Mouse (Mus musculus) embryo, embryonic 11.5 days (tissue): ENCODE data around the gene Nfasc.
A peak's percentile ranks its signal among the peaks of the same experiment; 100 is the strongest.

Experiments used
- DNase-seq: peaks from one replicate; pipeline ENCODE4 v3.0.0-alpha.2; 2012; ENCODE audit warnings: low read depth, low spot score

Nfasc gene

GRCm38 (mm10) chr1:132541824-132542599, 199.6 kb downstream of the Nfasc start:
- DNase-seq = no peak

- DNase-seq = no peak
These were observed 200.3 kb downstream of the Nfasc start for GRCm38 (mm10) chr1:132541171-132541823.

- no peak for DNase-seq
These were observed 200.9 kb downstream of the Nfasc start for GRCm38 (mm10) chr1:132540701-132541100.

- no peak for DNase-seq
These were observed 203.9 kb downstream of the Nfasc start for GRCm38 (mm10) chr1:132537736-132538135.

GRCm38 (mm10) chr1:132536416-132536815, 205.2 kb downstream of the Nfasc start:
- no peak for DNase-seq

GRCm38 (mm10) chr1:132535541-132535940, 206.1 kb downstream of the Nfasc start:
- no peak for DNase-seq

GRCm38 (mm10) chr1:132533840-132534239, 207.8 kb downstream of the Nfasc start:
- no peak for DNase-seq

GRCm38 (mm10) chr1:132532521-132532920, 209.1 kb downstream of the Nfasc start:
- DNase-seq = no peak

GRCm38 (mm10) chr1:132530631-132531191, 210.9 kb downstream of the Nfasc start:
- DNase-seq = no peak

GRCm38 (mm10) chr1:132528647-132529334, 212.8 kb downstream of the Nfasc start:
- no peak for DNase-seq

GRCm38 (mm10) chr1:132528071-132528470, 213.5 kb downstream of the Nfasc start:
- no peak for DNase-seq

- DNase-seq = peak; percentile 67
These were observed 215.8 kb downstream of the Nfasc start for GRCm38 (mm10) chr1:132525832-132526231.

- no peak for DNase-seq
These were observed 217.7 kb downstream of the Nfasc start for GRCm38 (mm10) chr1:132523920-132524319.

- no peak for DNase-seq
These were observed 218.5 kb downstream of the Nfasc start for GRCm38 (mm10) chr1:132523048-132523447.

- no peak for DNase-seq
These were observed 220.8 kb downstream of the Nfasc start for GRCm38 (mm10) chr1:132520764-132521163.

GRCm38 (mm10) chr1:132519734-132520133, 221.9 kb downstream of the Nfasc start:
- DNase-seq = no peak

GRCm38 (mm10) chr1:132518621-132519020, 223.0 kb downstream of the Nfasc start:
- no peak for DNase-seq

GRCm38 (mm10) chr1:132516776-132517175, 224.8 kb downstream of the Nfasc start:
- DNase-seq = no peak

GRCm38 (mm10) chr1:132515339-132515738, 226.3 kb downstream of the Nfasc start:
- DNase-seq = no peak
